ENCODE assay signal across 12 mouse cellular contexts in the genomic region with DNA sequence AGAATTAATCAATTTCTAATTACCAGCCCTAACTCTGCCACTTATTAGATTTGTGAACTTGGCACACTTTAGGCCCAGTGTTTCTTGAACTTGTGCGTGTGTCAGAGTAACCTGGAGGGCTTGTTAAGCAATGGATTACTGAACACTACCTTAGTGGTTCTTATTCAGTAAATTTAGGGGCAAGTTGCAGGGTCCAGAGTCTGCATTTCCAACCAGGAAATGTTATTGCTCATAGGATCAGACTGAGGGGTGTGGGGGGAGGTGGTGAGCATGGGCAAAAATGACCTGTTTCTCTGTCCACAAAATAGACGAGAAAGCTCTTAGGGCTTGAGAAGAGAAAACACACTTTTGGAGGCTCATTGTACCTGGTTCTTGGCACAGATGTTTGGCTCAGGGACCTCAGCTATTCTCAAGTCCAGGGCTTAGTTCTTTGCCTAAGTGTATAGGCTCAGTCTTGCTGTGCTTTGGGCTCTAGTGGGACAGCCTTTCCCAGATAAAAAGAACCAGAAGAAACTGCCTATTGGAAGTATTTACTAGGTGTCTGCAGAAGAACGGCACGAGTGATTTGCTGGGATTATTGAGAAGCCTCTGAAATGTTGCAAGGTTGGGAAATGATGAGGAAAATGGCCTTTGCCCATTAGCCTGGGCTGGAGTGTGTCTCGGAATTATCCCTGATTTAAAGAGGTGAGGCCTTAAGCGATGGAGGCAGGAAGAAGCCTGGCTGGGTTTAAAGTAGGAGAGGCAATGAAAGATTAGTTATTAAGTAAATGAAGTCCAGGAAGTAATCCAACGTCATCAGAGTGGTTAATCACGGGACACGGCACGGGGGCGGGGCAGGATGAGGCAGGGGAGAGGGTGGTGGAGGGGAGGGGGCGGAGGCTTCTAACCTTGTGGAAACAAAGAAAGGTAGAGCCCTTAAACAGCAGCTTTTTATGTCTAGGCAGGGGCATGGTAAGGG.
A peak's percentile ranks its signal among the peaks of the same experiment; 100 is the strongest.
DNase-seq lines count a peak whose midpoint lies in the region; ATAC-seq and TF ChIP-seq lines count a peak whose summit lies in the region.
"Had no signal": no experiment of that assay in that cellular context is flagged by ENCODE, and none has a peak within 500 bp of the region (broad histone marks: within the 10 kb centered on the region; RNA-seq: fewer than 3 reads in every experiment).

No protein-coding gene starts in this region.

- ATAC-seq in Patski, result peak; percentile 91
- peak; percentile 92 for ATAC-seq in kidney, embryonic 16.5 days (ENCODE audit: low FRiP score, low TSS enrichment)
- ATAC-seq: hindbrain, postnatal 0 days had no signal

- CTCF ChIA-PET in Patski (lab: Charles Lee), result no interaction called here

- H3K27me3 ChIP-seq in Patski, result no peaks in the 10 kb centered on the region
- H3K27me3 ChIP-seq in kidney, embryonic 16.5 days (ENCODE audit: insufficient read depth, low read length), result no peaks in the 10 kb centered on the region

- intact Hi-C loops in left cerebral cortex, postnatal 25 days (cut with DNase I), result no loop called here

- in situ Hi-C loops in Patski (cut with MboI; ENCODE audit: low pct_unique_long_range_greater_than_20kb), result loop anchor here (5.0 kb wide), 1 partner anchor 428 kb away; no protein-coding TSS in a partner anchor

- no peak for TF ChIP-seq CTCF in Patski (IDR thresholded peaks at IDR 0.05)

- no peak overlapping the region for H3K9ac ChIP-seq in kidney, embryonic 16.5 days (replicated peaks; ENCODE audit: low read length)

- POLR2A ChIA-PET in Patski (lab: Charles Lee), result interaction anchor here (1.0 kb wide), 1 partner anchor 141 kb away, joined by 3 read pairs; no protein-coding TSS in a partner anchor

- 0 out of 2 replicates have a peak, but pooled peaks cover 4% of the 10 kb centered on the region for H3K9me3 ChIP-seq in kidney, embryonic 16.5 days (ENCODE audit: low read length)

- H3K36me3 ChIP-seq in kidney, embryonic 16.5 days (ENCODE audit: insufficient read depth, low read length), result no peaks in the 10 kb centered on the region

- peak; percentile 86 for DNase-seq in Patski (ENCODE audit: low read depth, low spot score)
- peak; percentile 68 for DNase-seq in fat pad, adult 2 months (ENCODE audit: extremely low read depth, low read depth, low spot score)
- peak; percentile 52 for DNase-seq in lung, postnatal 36 days
- DNase-seq in layer of hippocampus, postnatal 36 days, result no peak
- DNase-seq in left cerebral cortex, postnatal 25 days (ENCODE audit: low spot score in 2 of 2), result no peak
- no peak for DNase-seq in ovary, postnatal 10 days (ENCODE audit: low spot score)
- DNase-seq: adrenal gland, postnatal 25 days; cerebellum, adult 9-10 months; gastrocnemius, postnatal 10 days had no signal

- no peak overlapping the region for H3K4me3 ChIP-seq in kidney, embryonic 16.5 days (ENCODE audit: low read length)
- H3K4me3 ChIP-seq: left cerebral cortex, adult 2 months had no signal

- H3K27ac ChIP-seq in kidney, embryonic 16.5 days (ENCODE audit: low read length), result peak overlapping the region; percentile 88
- H3K27ac ChIP-seq: hindbrain, postnatal 0 days; left cerebral cortex, adult 2 months had no signal

- H3K4me1 ChIP-seq in kidney, embryonic 16.5 days (ENCODE audit: insufficient read depth, low read length), result peaks cover 11% of the 10 kb centered on the region; the same call in 1 of the 2 replicates

- WGBS in kidney, embryonic 16.5 days, result 33% methylated on average over 12 of the region's 12 CpGs

- no peak overlapping the region for H3K4me2 ChIP-seq in kidney, embryonic 16.5 days (replicated peaks; ENCODE audit: low read depth, low read length)

Comparison
In these comparisons a context has a peak if more than half of its experiments do, and no peak if none do; other contexts are left out.
1. DNase-seq: peak in Patski (single experiment), fat pad, adult 2 months (single experiment) and lung, postnatal 36 days (single experiment); none in layer of hippocampus, postnatal 36 days (0 of 2), left cerebral cortex, postnatal 25 days (0 of 2) and ovary, postnatal 10 days (single experiment).